Mouse (Mus musculus) thymus, postnatal 10 days (tissue): ENCODE results near the gene Slc30a9.

Source experiments
- DNase-seq, 2 experiments: peaks; one replicate each; pipeline ENCODE4 v3.0.0; 2021; ENCODE audit warnings: low spot score in 2 of 2

Gene Slc30a9

GRCm38 (mm10) chr5:67306698-67307521 is at the start of gene Slc30a9:
Slc30a9 (plus strand) TSS chr5:67306955.
- DNase-seq: peak; percentile 80 to 91

GRCm38 (mm10) chr5:67258473-67258872 is 48.3 kb upstream of the Slc30a9 start:
- no peak for DNase-seq

GRCm38 (mm10) chr5:67260159-67260530 is 46.6 kb upstream of the Slc30a9 start:
- no peak for DNase-seq

- DNase-seq: peak; percentile 81 to 85
These were observed 46.0 kb upstream of the Slc30a9 start, which contains the start of gene Tmem33 for GRCm38 (mm10) chr5:67260531-67261371. Tmem33 (plus strand) TSS chr5:67260565.

GRCm38 (mm10) chr5:67262964-67263363 is 43.8 kb upstream of the Slc30a9 start:
- DNase-seq: no peak

- DNase-seq: no peak
These were observed 40.6 kb upstream of the Slc30a9 start for GRCm38 (mm10) chr5:67266106-67266505.

GRCm38 (mm10) chr5:67269309-67269708 is 37.4 kb upstream of the Slc30a9 start:
- DNase-seq: no peak

- no peak for DNase-seq
These were observed 27.3 kb upstream of the Slc30a9 start for GRCm38 (mm10) chr5:67279407-67279806.

- no peak for DNase-seq
These were observed 26.9 kb upstream of the Slc30a9 start for GRCm38 (mm10) chr5:67279840-67280239.

GRCm38 (mm10) chr5:67280400-67280799 is 26.4 kb upstream of the Slc30a9 start:
- DNase-seq: no peak

- DNase-seq: no peak
These were observed 11.7 kb upstream of the Slc30a9 start for GRCm38 (mm10) chr5:67295029-67295428.

- DNase-seq: no peak
These were observed 11.1 kb upstream of the Slc30a9 start for GRCm38 (mm10) chr5:67295682-67296081.

- DNase-seq: no peak
These were observed 10.6 kb upstream of the Slc30a9 start for GRCm38 (mm10) chr5:67296171-67296570.

GRCm38 (mm10) chr5:67297026-67297813 is 9.5 kb upstream of the Slc30a9 start:
- no peak for DNase-seq

GRCm38 (mm10) chr5:67299847-67300412 is 6.8 kb upstream of the Slc30a9 start:
- no peak for DNase-seq

- no peak for DNase-seq
These were observed 5.7 kb upstream of the Slc30a9 start for GRCm38 (mm10) chr5:67300926-67301597.

GRCm38 (mm10) chr5:67301722-67302331 is 4.9 kb upstream of the Slc30a9 start:
- no peak for DNase-seq

GRCm38 (mm10) chr5:67303816-67304215 is 2.9 kb upstream of the Slc30a9 start:
- DNase-seq: no peak

- DNase-seq: no peak
These were observed 986 bp downstream of the Slc30a9 start for GRCm38 (mm10) chr5:67307659-67308222.
